Mouse (Mus musculus) limb, embryonic 11.5 days (tissue): Measurements from ENCODE around the gene Tmem132e. TPM values are rescaled to one million over a fixed set of nuclear protein-coding genes. Genes with fewer than 3 reads are reported as not detected.

Source experiments
- ATAC-seq: fragments of 200-750 bp; cut with Nextera tagmentation; 2 replicates; pipeline ENCODE4 v1.8.0; 2017; ENCODE audit warnings: low read depth; ENCODE audit not compliant: insufficient number of reproducible peaks, low FRiP score, low TSS enrichment
- DNase-seq: peaks from one replicate; pipeline ENCODE4 v3.0.0-alpha.2; 2015; ENCODE audit warnings: low spot score
- H3K27ac ChIP-seq: fragments of 300-500 bp; sonication (generic); replicated peaks from 2 replicates; pipeline ENCODE4 v1.5.1; 2014; ENCODE audit warnings: low read depth, mild to moderate bottlenecking, low read length
- H3K27me3 ChIP-seq: fragments of 300-500 bp; sonication (generic); 2 replicates; pipeline ENCODE4 v1.6.1; 2014; ENCODE audit warnings: mild to moderate bottlenecking, low read length, mixed read lengths; ENCODE audit not compliant: control insufficient read depth, insufficient read depth
- H3K36me3 ChIP-seq: fragments of 300-500 bp; sonication (generic); 2 replicates; pipeline ENCODE4 v1.6.1; 2014; ENCODE audit warnings: mild to moderate bottlenecking, low read length, moderate library complexity, mixed read lengths; ENCODE audit not compliant: control insufficient read depth, insufficient read depth
- H3K4me1 ChIP-seq: fragments of 300-500 bp; sonication (generic); 2 replicates; pipeline ENCODE4 v1.6.1; 2014; ENCODE audit warnings: low read length, mixed read lengths; ENCODE audit not compliant: control insufficient read depth, insufficient read depth
- H3K4me2 ChIP-seq: fragments of 300-500 bp; sonication (generic); 2 replicates; pipeline ENCODE4 v1.6.1; 2014; ENCODE audit warnings: low read depth, mild to moderate bottlenecking, moderate library complexity; ENCODE audit not compliant: severe bottlenecking
- H3K4me3 ChIP-seq: fragments of 300-500 bp; sonication (generic); 2 replicates; pipeline ENCODE4 v1.5.1; 2014; ENCODE audit warnings: low read depth, low read length
- H3K9ac ChIP-seq: fragments of 300-500 bp; sonication (generic); 2 replicates; pipeline ENCODE4 v1.6.1; 2014; ENCODE audit warnings: mild to moderate bottlenecking, low read length
- H3K9me3 ChIP-seq: fragments of 300-500 bp; sonication (generic); 2 replicates; pipeline ENCODE4 v1.6.1; 2016; ENCODE audit warnings: low read length; ENCODE audit not compliant: control insufficient read depth
- WGBS: fragments of 180-500 bp; shearing (Covaris S2); extraction: QIAGEN DNeasy Blood & Tissue Kit; methylation state at CpG from one replicate; pipeline ENCODE4 v1.1.7; 2014; 5-methylcytosine and 5-hydroxymethylcytosine counted together
- polyA plus RNA-seq: library from polyadenylated mRNA; unstranded; fragments of >200 nt; fragmentation: Nextera tagmentation; extraction: Ambion mirVana; gene quantifications from 2 replicates; pipeline ENCODE4 v1.2.1, GENCODE M21; 2014

Gene Tmem132e
- polyA plus RNA-seq, 1 experiment from 2014 or later, result 0.32 TPM

DNA sequence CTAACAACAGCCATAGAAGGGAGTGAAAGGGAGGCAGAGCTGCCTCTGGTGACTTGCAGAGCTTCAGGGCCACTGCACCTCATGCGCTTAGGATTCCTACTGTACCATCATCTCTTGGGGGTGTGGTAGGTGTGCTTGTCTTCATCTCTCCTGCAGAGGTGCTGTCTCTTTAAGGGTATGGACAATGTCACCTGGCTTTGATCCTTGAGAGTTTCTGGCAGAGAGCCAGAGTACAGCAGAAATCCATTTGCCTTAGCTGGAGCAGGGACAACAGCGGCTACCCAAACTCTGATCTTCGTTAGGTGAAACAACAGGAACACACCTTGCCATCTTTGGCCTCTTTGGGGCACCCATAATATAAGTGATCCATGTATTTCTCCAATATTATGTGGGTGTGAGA lies 92.2 kb downstream of the Tmem132e start:
- ATAC-seq (no peak), DNase-seq (no peak)
- Histone ChIP-seq H3K36me3 (no peaks in the 10 kb centered on the region), H3K9me3 (no peaks in the 10 kb centered on the region), H3K27me3 (no peaks in the 10 kb centered on the region), H3K27ac (no peak overlapping the region), H3K4me2 (no peak overlapping the region), H3K4me1 (no peaks in the 10 kb centered on the region), H3K4me3 (no peak overlapping the region), H3K9ac (no peak overlapping the region)
- WGBS, result 71% methylated on average over 3 of the region's 3 CpGs

- Histone ChIP-seq H3K27ac (no peak overlapping the region), H3K4me3 (no peak overlapping the region), H3K9me3 (no peaks in the 10 kb centered on the region), H3K27me3 (no peaks in the 10 kb centered on the region), H3K36me3 (no peaks in the 10 kb centered on the region), H3K4me1 (peaks cover 2% of the 10 kb centered on the region; the same call in 1 of the 2 replicates), H3K4me2 (no peak overlapping the region), H3K9ac (no peak overlapping the region)
- peak; percentile 54 for DNase-seq
- ATAC-seq, result peak; percentile 67; the same call in 1 of the 2 replicates
- 29% methylated on average over 8 of the region's 8 CpGs for WGBS
Measured at GRCm38 (mm10) chr11:82487359-82488086, 98.8 kb downstream of the Tmem132e start.

GRCm38 (mm10) chr11:82490896-82491295 lies 102.2 kb downstream of the Tmem132e start:
- H3K27ac ChIP-seq, result no peak overlapping the region
- 80% methylated on average over 3 of the region's 3 CpGs for WGBS
- ATAC-seq, result no peak
- H3K9ac ChIP-seq, result no peak overlapping the region
- no peak overlapping the region for H3K4me3 ChIP-seq
- H3K4me1 ChIP-seq, result peaks cover 2% of the 10 kb centered on the region; the same call in 1 of the 2 replicates
- no peaks in the 10 kb centered on the region for H3K9me3 ChIP-seq
- H3K4me2 ChIP-seq, result no peak overlapping the region
- no peaks in the 10 kb centered on the region for H3K36me3 ChIP-seq
- DNase-seq, result no peak
- H3K27me3 ChIP-seq, result no peaks in the 10 kb centered on the region

Other genes with a start within 250 kb of the Tmem132e start
- gene Ccl1, start 83.2 kb upstream of the Tmem132e start, polyA plus RNA-seq, result not detected in 2 replicates